Mouse (Mus musculus): ENCODE measurements around the gene Wdr26.

Wdr26 gene

DNA sequence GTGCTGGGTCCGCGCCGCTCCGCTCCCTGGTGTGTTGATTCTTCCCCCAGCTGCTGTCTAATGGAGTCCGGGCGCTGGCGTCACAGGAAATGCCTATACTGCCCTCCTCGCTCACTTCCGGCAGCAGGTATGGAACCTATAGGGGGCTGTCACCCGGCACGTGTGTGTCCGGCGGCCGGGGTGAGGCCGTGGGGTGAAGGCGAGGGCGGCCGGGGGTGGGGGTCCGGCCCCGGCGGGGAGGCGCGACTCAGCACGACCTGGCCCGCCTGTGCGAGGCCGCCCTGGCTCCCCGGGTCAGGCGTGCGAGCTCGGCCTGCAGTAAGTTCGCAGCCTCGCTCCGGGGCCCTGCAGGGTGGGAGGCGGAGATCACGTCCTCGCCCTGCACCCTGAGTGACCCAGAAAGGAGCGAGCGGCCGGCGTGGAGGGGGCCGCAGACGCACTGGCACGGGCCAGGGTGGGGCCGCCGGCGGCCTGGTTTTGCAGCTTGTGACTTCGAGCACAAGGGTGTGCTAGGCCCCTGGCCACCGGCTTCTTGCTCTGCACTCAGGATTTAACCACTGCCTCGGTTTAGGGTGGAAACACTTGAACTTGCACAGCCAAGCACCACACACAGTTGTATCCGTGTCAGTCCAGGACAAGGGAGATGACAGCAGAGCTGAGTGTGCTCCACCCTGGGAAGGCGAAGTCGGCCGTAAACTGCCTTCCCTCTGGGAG, at the start of gene Wdr26:
Wdr26 (minus strand) TSS at position 82 of the 714 bp plus-strand sequence.
- DNase-seq (ENCODE audit: low spot score): peak; percentile 91

- DNase-seq (ENCODE audit: low spot score): no peak
Observed at GRCm38 (mm10) chr1:181260949-181261696, 49.3 kb upstream of the Wdr26 start.

GRCm38 (mm10) chr1:181260422-181260821, 48.6 kb upstream of the Wdr26 start:
- no peak for DNase-seq (ENCODE audit: low spot score)

GRCm38 (mm10) chr1:181259626-181260410, 48.0 kb upstream of the Wdr26 start:
- no peak for DNase-seq (ENCODE audit: low spot score)

DNA sequence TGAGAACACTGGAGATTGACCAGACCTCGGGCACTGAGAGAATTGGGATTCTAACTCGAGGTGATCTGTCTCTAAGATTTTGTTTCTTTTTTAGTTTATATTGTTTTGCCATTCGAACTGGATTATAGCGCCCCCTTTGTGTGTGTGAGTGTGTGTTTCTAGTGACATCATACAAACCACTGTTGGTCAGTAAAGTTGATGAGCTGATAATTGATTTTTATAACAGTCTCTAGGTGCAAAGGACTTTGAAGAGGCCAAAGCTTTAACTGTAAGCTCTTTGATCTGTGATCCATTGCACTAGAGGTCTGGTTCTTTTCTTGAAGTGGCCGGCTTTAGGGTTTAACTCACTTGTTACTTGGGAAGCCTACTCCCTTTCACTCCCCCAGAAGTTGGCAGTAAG, 47.3 kb upstream of the Wdr26 start:
- DNase-seq (ENCODE audit: low spot score): no peak

DNA sequence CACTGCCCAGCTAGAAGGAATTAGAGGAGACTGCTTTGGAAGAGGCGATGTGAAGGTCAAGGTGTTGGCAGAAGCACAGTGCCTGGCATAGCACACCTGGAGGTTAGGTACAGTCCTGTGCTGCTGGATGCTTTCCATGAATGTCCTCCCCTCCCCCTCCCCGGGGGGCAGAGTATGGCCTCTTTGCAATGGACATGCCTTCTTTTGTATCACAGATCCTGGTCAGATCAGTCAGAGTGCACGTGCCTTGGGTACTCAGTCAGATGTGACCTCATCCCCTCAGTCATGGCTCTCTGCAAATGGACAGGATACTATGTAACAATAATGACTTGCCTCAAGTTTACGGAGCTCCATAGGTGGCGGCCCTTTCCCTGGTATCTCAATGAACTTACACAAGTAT, 46.8 kb upstream of the Wdr26 start:
- DNase-seq (ENCODE audit: low spot score): no peak

GRCm38 (mm10) chr1:181257585-181258555, 46.1 kb upstream of the Wdr26 start:
- DNase-seq (ENCODE audit: low spot score): no peak

GRCm38 (mm10) chr1:181256689-181257584, 45.1 kb upstream of the Wdr26 start:
- DNase-seq (ENCODE audit: low spot score): peak; percentile 87

- DNase-seq (ENCODE audit: low spot score): peak; percentile 83
Observed at GRCm38 (mm10) chr1:181255891-181256688, 44.3 kb upstream of the Wdr26 start.

DNA sequence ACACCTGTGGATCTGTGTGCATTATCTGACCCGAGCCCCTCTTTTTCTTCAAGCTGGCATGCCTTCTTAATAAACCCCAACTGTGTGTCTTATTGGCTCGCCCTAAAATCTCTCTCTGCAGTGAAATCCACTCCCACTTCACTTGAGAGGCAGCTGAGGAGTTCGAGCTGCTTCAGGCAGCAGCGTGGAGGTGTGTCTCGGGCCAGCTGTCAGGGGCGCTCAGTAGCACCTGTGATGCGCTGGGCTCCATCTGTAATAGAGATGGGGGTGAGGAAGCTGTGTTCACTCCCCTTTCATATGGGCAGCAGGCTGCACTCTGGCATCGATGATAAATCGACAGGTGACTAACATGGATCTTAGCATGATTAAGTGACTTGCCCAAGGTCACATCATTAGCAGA, 43.6 kb upstream of the Wdr26 start:
- DNase-seq (ENCODE audit: low spot score): no peak

GRCm38 (mm10) chr1:181251624-181252023, 39.8 kb upstream of the Wdr26 start:
- DNase-seq (ENCODE audit: low spot score): no peak

GRCm38 (mm10) chr1:181250961-181251360, 39.2 kb upstream of the Wdr26 start:
- no peak for DNase-seq (ENCODE audit: low spot score)

GRCm38 (mm10) chr1:181249537-181249936, 37.7 kb upstream of the Wdr26 start:
- DNase-seq (ENCODE audit: low spot score): no peak

- peak; percentile 57 for DNase-seq (ENCODE audit: low spot score)
Observed at GRCm38 (mm10) chr1:181247175-181247574, 35.4 kb upstream of the Wdr26 start.

DNA sequence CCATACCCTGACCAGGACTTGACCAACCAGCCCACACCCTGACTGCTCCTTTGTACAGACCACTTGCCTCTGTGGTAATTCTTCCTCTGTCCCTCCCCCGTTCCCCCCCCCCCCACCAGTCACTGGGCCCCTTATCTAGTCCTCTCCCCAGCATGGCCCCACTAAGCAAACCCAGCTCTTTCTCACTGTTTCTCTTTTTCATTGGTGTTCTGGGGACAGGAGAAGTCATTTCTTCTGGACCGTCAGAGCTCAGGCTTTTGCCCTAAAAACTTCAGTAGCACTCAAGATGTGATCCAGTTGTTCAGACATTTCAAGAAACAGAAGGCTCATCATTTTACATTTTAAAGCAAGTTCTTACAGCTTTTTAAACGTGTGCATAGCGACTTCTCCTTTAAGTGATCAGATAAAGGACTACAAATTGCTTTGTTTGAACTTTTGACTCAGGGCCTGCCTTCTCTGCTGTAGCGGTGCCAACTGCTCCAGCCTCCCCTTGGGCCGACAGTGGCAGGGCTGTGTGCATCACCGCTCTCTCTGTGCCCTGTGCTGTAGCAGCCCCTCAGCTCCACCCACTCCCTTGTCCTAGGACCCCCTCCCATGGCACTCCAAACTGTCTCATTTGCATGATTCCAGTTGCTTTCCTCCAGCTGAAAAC, 34.8 kb upstream of the Wdr26 start:
- peak; percentile 47 for DNase-seq (ENCODE audit: low spot score)

GRCm38 (mm10) chr1:181245554-181246486, 34.0 kb upstream of the Wdr26 start:
- DNase-seq (ENCODE audit: low spot score): no peak

DNA sequence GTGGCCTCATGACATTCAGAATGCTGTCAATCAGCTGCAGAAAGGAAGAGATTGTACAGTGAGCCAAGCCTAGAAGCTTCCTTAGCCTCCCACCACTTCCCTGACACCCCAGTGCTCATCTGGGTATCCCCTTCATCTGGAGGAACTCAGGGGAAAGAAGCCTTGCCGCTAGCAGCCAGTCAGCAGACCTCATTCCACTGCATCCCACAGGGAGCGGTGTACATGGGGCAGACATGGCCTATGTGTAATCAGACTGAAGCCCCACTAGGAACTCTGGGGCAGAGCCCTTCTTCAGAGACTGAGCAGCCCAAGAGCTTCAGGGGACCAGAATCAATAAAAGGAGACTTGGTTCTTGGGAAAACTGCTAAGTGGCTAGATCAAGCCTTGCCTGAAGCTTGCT, 33.3 kb upstream of the Wdr26 start:
- DNase-seq (ENCODE audit: low spot score): no peak

- no peak for DNase-seq (ENCODE audit: low spot score)
Observed at GRCm38 (mm10) chr1:181241185-181241584, 29.4 kb upstream of the Wdr26 start.
